Mouse (Mus musculus): Measurements from ENCODE around the gene Trim8. TPM values are rescaled to one million over a fixed set of nuclear protein-coding genes. Genes with fewer than 3 reads are reported as not detected.

Gene Trim8
- polyA plus RNA-seq, 1 experiment from 2014 or later: 30.0 TPM

DNA sequence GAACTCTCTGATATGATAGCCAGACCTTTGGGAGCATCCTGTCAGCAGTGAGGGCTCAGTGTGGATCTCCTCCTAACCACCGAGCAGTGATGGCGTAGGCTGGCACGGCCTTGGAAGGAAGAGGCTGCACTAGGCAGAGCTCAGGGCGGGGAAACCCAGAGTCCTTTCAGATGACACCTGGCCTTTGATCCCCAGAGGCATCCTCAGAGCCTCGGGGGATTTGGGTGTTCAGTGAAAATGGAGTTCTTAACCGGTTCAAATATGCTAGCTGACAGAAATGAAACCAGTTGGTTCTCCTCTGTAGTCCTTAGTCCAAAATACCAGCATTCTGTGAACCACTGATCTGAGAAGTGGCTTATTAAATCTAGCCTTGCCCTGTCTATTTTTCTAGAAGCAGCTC is 35.3 kb upstream of the Trim8 start:
- H3K4me1 ChIP-seq (replicated peaks): peaks cover 35% of the 10 kb centered on the region
- no peaks in the 10 kb centered on the region for H3K9me3 ChIP-seq
- no peaks in the 10 kb centered on the region for H3K27me3 ChIP-seq (ENCODE audit: insufficient read depth, poor library complexity, severe bottlenecking)
- 0 out of 2 replicates have a peak overlapping the region, but pooled peaks have one; percentile 41 for H3K27ac ChIP-seq
- H3K4me3 ChIP-seq: no peak overlapping the region
- peaks cover 65% of the 10 kb centered on the region for H3K36me3 ChIP-seq
- no peak for DNase-seq (ENCODE audit: low spot score)
- WGBS: 79% methylated on average over 6 of the region's 6 CpGs

DNA sequence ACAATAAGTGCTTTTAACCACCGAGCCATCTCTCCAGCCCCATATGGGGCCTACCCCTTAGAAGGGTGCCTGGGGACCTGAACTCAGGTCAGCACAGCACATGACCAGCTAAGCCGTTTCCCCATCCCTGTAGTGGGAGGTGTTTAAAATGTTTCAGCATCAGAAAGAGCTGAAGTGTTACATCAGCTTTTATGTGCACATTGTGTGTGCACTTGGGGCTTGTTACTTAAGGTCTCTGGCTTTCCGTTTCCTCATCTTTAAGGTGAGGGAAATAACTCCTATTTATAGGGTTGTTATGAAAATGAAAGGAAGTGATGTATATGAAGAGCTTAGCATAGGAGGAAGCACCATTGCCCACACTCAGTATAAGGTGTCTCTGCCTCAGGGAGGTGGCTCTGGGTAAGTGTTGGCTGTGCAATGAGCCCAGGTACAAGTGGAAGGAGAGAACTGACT is 34.4 kb upstream of the Trim8 start:
- Histone ChIP-seq H3K4me3 (no peak overlapping the region), H3K27me3 (ENCODE audit: insufficient read depth, poor library complexity, severe bottlenecking) (no peaks in the 10 kb centered on the region), H3K36me3 (peaks cover 56% of the 10 kb centered on the region), H3K9me3 (no peaks in the 10 kb centered on the region), H3K27ac (peak overlapping the region; percentile 23; the same call in 1 of the 2 replicates), H3K4me1 (replicated peaks) (peaks cover 44% of the 10 kb centered on the region)
- WGBS: 70% methylated on average over 3 of the region's 3 CpGs
- DNase-seq (ENCODE audit: low spot score): no peak

DNA sequence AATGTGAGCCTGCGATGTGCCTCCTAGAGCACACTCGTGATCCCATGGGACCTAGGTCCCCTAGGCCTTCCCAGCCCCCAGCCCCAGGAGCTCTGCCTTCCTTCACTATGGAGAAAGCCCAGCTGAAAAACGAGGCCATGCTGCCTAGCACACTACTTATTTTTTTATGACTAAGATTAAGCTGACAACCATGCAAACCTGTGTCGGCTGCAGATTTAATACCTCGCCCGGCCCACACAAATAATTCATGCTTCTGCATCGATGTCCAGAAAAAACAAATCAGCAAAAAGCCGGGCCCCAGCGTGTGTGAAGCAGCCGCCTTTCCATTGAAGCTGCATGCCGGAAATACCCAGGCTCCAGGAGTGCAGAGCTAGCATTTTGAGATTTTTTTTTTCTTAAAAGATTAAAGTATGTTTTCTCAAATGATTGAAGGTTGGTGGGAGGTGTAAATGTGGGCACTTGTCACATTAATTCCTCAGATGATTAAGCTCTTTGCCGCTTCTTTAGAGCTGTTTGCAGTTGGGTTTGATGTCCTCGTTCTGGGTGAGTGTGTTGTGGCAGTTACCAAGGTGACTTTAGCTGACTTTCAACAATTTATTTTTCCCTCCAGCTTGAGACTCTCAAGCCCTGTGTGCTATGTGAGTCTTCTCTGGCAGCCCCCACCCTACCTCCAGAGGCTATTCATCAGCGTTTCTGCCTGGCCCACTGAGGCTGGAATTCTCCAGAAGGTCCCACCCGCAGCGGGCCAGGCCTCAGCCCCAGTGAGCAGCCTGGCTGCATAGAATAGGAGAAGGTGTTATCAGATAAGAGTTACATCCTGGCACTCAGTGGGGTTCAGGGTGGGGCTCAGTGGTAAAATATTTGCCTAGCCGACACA is 30.9 kb upstream of the Trim8 start:
- Histone ChIP-seq H3K36me3 (peaks cover 69% of the 10 kb centered on the region), H3K9me3 (no peaks in the 10 kb centered on the region), H3K27ac (peak overlapping the region; percentile 81), H3K27me3 (ENCODE audit: insufficient read depth, poor library complexity, severe bottlenecking) (no peaks in the 10 kb centered on the region), H3K4me3 (no peak overlapping the region), H3K4me1 (replicated peaks) (peaks cover 55% of the 10 kb centered on the region)
- WGBS: 45% methylated on average over 17 of the region's 17 CpGs
- no peak for DNase-seq (ENCODE audit: low spot score)

DNA sequence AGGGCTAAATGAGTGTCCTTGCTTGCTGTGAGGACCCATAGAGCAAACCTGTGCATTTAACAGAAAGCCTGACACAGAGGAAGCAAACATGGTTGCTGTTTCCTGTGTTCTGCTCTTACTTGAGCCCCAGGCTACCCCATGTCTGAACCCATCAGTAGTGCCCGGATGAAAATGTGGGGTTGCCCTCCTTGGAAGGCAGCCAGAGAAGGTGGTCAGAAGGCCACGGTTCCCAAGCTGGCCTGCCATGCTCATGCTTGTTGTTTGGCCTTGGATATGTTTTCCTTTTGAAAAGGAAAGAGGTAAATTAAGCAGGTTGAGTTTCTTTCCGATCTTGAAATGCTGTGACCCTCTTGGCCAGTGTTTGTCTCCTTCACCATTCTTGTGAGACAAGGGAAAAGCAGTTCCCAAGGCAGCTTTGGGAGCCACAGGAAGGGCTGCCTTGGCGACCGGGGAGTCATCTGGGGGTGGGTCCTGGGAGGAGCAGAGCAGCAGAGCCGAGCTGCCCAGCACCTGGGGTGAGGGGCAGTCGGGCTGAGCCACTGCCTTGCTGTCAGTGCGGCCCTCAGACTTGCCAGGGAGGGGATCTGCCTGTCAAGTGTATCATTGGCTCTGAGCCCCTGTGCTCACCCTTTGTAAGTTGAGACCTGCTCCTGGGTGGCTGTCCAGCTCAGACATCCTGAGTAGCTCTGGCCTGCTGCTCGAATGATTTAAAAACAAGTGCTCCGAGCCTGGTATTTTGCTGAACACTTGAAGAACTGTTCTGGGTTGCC is 30.0 kb upstream of the Trim8 start:
- peak; percentile 54 for DNase-seq (ENCODE audit: low spot score)
- H3K9me3 ChIP-seq: no peaks in the 10 kb centered on the region
- peaks cover 67% of the 10 kb centered on the region for H3K36me3 ChIP-seq
- peaks cover 56% of the 10 kb centered on the region for H3K4me1 ChIP-seq (replicated peaks)
- 0 out of 2 replicates have a peak overlapping the region, but pooled peaks have one; percentile 3 for H3K4me3 ChIP-seq
- no peaks in the 10 kb centered on the region for H3K27me3 ChIP-seq (ENCODE audit: insufficient read depth, poor library complexity, severe bottlenecking)
- H3K27ac ChIP-seq: peak overlapping the region; percentile 81
- WGBS: 17% methylated on average over 10 of the region's 10 CpGs

DNA sequence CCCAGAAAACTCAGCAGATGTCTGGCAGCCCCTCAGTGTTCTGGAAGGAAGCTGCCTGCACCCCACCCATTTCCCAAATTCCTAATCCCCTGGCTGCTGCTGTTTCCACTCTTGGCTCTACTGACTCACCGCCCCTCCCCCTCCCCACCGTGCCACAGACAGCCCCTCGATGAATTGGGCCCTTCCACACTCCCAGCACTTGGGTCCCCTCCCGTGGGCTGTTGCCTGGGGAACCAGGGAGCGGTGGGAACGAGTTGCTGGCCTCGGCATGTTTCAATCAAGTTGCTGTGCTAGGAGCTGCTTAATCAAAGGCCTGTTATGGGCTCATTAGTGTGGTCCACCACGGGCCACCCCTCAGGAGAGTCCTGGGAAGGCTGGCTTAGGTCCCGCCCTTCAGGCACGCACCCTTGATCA is 24.1 kb upstream of the Trim8 start:
- H3K27me3 ChIP-seq (ENCODE audit: insufficient read depth, poor library complexity, severe bottlenecking): no peaks in the 10 kb centered on the region
- H3K36me3 ChIP-seq: peaks cover 79% of the 10 kb centered on the region
- peak overlapping the region; percentile 78 for H3K27ac ChIP-seq
- no peak for DNase-seq (ENCODE audit: low spot score)
- no peak overlapping the region for H3K4me3 ChIP-seq
- 24% methylated on average over 10 of the region's 10 CpGs for WGBS
- no peaks in the 10 kb centered on the region for H3K9me3 ChIP-seq
- H3K4me1 ChIP-seq (replicated peaks): peaks cover 75% of the 10 kb centered on the region

DNA sequence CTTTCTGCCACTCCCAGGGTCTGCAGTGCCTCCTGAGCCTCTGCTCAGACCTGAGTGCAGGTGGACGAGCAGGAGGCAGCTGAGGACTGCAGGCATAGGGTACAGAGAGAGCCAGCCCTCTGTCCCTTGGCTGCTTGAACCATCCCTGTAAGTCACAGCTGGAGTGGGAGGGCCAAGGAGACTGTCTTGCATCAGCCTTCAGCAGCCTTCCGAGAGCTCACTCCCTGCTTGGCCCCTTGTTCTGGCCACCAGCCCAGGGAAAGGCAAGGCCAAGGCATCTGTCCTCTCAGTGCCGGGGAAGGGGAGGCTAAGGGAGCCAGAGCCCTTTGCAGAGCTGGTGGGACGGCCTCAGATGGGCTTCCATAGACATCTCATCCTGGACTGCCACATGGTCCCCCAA is 23.3 kb upstream of the Trim8 start:
- peaks cover 78% of the 10 kb centered on the region for H3K4me1 ChIP-seq (replicated peaks)
- no peak overlapping the region for H3K4me3 ChIP-seq
- no peaks in the 10 kb centered on the region for H3K27me3 ChIP-seq (ENCODE audit: insufficient read depth, poor library complexity, severe bottlenecking)
- no peaks in the 10 kb centered on the region for H3K9me3 ChIP-seq
- no peak for DNase-seq (ENCODE audit: low spot score)
- peaks cover 72% of the 10 kb centered on the region for H3K36me3 ChIP-seq
- WGBS: 90% methylated on average over 4 of the region's 4 CpGs
- H3K27ac ChIP-seq: peak overlapping the region; percentile 78

DNA sequence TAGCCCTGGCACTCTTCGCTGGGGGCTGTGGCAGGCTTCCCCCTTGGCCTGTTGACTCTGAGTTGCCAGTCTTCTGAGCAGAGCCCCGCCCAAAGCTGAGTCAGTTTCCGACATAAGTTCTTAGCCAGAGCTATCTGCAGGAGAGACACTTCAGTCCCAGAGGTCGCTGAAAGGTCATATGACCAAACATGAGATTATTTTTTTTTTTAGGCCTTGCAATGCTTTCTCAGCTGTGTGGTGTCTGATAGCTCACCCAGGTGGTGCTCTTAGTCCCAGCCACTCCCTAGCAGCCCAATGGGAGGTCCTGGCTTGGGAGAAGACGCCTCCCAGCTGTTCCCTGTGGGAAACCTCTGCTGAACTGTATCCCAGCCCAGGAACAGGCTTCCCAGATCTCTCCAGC is 22.7 kb upstream of the Trim8 start:
- whole genome bisulfite sequencing: 75% methylated on average over 5 of the region's 5 CpGs
- peaks cover 84% of the 10 kb centered on the region for H3K4me1 ChIP-seq (replicated peaks)
- peak overlapping the region; percentile 78 for H3K27ac ChIP-seq
- no peak for DNase-seq (ENCODE audit: low spot score)
- peaks cover 70% of the 10 kb centered on the region for H3K36me3 ChIP-seq
- no peaks in the 10 kb centered on the region for H3K9me3 ChIP-seq
- no peaks in the 10 kb centered on the region for H3K27me3 ChIP-seq (ENCODE audit: insufficient read depth, poor library complexity, severe bottlenecking)
- no peak overlapping the region for H3K4me3 ChIP-seq

DNA sequence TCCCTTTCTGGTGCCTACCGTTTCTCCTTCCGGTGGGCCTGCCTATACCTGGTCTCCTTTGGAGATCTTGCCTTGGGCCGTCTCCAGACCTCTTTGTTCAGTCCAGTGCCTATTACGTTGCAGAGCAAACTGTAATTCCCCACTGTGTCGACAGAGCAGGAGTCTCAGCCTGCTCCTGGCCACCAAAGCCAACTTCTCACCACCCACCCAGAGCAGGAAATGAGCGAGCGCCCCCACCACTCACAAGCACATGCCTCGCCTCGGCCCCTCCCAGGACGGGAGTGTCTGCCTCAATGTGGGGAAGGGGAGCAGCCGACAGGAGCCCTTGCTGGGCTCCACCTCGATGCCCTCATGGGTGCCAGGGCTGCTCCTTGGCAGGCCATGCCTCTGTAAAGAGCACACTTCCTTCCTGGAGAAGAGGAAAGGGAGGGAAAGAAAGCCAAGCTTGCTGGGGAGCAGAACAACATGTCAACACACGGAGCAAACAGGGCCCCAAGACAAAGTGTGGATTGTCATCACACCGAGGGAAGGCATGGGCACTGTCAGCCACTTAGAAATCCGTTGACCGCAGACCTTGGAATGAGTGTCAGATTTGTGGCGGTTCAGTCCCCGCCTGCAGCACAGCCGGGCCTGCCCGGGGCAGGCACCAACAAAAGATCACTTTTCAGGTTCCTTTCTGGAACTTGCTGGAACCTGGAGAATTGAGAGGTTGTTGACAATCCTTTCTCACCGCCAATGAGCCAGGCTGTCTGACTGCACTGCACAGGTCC is 22.0 kb upstream of the Trim8 start:
- Histone ChIP-seq H3K27ac (peak overlapping the region; percentile 78), H3K4me1 (replicated peaks) (peaks cover 88% of the 10 kb centered on the region)
- WGBS: 76% methylated on average over 21 of the region's 21 CpGs

DNA sequence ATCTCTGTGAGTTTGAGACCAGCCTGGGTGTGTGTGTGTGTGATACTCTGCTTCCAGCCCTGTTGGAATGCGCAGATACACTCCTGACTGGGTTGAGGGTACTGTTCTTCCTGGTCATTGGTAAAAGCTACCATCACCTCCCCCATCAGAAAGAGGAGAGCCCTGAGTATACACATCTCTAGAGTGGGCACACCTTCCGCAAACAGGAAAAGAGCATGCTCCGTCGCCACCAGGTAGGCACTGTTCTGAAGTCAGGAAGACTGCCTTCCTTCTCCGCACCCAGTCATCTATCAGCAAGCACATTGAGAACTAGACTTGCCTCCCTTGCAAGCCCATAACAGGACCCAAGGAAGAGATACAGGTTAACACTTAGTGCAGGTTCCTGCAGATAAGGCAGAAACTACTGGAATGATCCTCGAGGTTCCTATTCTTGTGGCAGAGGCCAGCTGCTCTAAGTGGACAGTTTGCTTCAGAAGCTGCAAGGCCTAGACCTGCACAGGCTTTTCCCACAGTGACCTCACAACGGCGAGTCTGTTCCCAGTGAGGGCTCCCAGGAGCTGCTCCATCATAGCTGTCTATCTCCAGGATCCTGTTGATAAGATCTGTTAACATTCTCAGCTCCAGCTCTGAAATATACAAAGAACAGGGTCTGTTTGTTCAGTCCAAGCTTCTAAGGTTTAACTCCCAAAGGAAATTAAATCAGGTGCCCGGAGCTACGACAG is 20.7 kb upstream of the Trim8 start:
- no peaks in the 10 kb centered on the region for H3K27me3 ChIP-seq (ENCODE audit: insufficient read depth, poor library complexity, severe bottlenecking)
- 74% methylated on average over 10 of the region's 10 CpGs for WGBS
- H3K36me3 ChIP-seq: peaks cover 70% of the 10 kb centered on the region
- H3K4me3 ChIP-seq: no peak overlapping the region
- no peaks in the 10 kb centered on the region for H3K9me3 ChIP-seq
- no peak for DNase-seq (ENCODE audit: low spot score)
- H3K27ac ChIP-seq: peak overlapping the region; percentile 78
- H3K4me1 ChIP-seq (replicated peaks): peaks cover 100% of the 10 kb centered on the region

More for the DNA sequence above, 22.0 kb upstream of the Trim8 start:
- no peaks in the 10 kb centered on the region for H3K9me3 ChIP-seq
- H3K27me3 ChIP-seq (ENCODE audit: insufficient read depth, poor library complexity, severe bottlenecking): no peaks in the 10 kb centered on the region
- DNase-seq (ENCODE audit: low spot score): no peak
- peaks cover 70% of the 10 kb centered on the region for H3K36me3 ChIP-seq
- no peak overlapping the region for H3K4me3 ChIP-seq

DNA sequence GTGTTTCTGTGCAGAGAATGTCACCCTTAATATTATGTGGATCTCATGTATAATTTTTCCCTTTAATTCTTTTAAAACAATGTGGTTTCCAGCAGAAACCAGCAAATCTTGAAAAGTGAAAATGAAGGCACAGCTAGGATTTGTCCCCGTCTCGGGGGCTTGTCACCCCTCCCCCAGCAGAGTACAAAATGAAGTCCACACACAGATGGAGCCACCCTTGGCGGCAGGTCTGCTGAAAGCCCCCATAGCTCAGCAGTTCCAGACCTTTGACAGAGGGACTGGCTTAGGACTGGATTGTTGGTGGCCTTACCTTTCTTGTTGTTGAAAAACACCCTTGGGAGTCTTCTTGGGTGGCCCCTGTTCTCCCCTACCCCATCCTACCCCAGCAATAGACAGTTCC is 20.1 kb upstream of the Trim8 start:
- Histone ChIP-seq H3K36me3 (peaks cover 73% of the 10 kb centered on the region), H3K9me3 (no peaks in the 10 kb centered on the region), H3K27me3 (ENCODE audit: insufficient read depth, poor library complexity, severe bottlenecking) (no peaks in the 10 kb centered on the region), H3K4me1 (replicated peaks) (peaks cover 100% of the 10 kb centered on the region), H3K27ac (peak overlapping the region; percentile 64), H3K4me3 (no peak overlapping the region)
- no peak for DNase-seq (ENCODE audit: low spot score)
- 29% methylated on average over 3 of the region's 3 CpGs for WGBS

DNA sequence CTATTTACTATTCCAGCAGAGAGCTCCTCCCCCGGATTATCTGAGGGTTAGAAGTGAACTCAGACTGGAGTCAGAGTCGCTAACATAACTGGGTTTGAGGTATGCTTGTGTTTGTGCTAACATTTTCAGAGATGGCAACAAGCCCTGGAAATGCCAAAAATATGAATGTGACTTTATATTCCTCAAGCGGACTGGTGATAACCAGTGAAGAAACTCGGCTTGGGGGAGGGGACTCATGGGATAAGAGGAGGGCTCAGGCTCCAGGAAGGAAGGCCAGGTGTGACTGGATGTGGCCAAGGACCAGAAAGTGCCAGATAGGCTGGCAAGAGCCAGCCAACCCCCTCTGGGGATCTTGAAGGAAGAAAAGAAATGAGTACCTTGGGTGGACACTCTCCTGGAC is 19.7 kb upstream of the Trim8 start:
- DNase-seq (ENCODE audit: low spot score): no peak
- Histone ChIP-seq H3K27me3 (ENCODE audit: insufficient read depth, poor library complexity, severe bottlenecking) (no peaks in the 10 kb centered on the region), H3K9me3 (no peaks in the 10 kb centered on the region), H3K27ac (peak overlapping the region; percentile 64), H3K36me3 (peaks cover 76% of the 10 kb centered on the region), H3K4me3 (no peak overlapping the region), H3K4me1 (replicated peaks) (peaks cover 100% of the 10 kb centered on the region)
- WGBS: 31% methylated on average over 4 of the region's 4 CpGs

All from hindbrain, embryonic 10.5 days (tissue).